Mouse (Mus musculus) cerebellum, adult 9-10 months (tissue): Measurements from ENCODE around the gene 1700016D06Rik.

ENCODE experiments used
- DNase-seq: peaks from one replicate; pipeline ENCODE4 v3.0.0; 2022

Gene 1700016D06Rik

DNA sequence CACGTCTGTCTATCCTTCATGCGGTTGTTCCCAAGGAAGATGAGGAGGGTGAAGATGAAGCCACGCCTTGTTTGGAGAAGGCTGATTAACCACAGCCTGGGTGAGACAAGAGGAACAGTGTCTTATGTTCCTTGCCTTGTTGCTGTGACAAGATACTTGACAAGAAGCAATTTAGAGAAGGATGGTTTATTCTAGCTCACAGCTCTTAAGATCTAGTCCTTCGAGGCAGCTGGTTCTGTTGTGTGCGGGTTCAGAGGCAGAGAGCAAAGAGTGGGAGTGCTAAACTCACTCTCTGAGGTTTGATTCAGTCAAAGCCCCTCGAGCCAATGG, at the start of gene 1700016D06Rik:
Gene 1700016D06Rik, minus strand, starts transcription at position 31 of the 330 bp plus-strand sequence.
- no peak for DNase-seq

DNA sequence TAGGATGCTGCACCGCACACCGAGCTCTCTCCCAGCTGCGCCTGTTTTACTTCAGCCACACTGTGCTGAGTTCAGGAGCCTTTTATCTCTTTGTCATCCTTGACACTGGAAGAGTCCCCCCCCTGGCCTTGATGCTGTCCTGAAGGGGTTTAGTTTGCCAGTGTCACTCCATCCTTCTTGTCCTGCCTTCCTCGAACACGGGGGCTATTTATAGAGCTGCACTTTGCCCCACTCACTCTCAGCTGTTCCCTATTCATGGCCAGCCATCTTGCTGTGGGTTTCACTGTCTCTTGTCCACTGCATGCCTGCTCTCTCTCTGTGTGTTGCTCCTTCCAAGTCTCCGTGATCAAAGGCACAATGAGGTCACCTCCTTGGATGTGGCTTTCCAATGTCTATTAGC, 48.6 kb upstream of the 1700016D06Rik start:
- no peak for DNase-seq

DNA sequence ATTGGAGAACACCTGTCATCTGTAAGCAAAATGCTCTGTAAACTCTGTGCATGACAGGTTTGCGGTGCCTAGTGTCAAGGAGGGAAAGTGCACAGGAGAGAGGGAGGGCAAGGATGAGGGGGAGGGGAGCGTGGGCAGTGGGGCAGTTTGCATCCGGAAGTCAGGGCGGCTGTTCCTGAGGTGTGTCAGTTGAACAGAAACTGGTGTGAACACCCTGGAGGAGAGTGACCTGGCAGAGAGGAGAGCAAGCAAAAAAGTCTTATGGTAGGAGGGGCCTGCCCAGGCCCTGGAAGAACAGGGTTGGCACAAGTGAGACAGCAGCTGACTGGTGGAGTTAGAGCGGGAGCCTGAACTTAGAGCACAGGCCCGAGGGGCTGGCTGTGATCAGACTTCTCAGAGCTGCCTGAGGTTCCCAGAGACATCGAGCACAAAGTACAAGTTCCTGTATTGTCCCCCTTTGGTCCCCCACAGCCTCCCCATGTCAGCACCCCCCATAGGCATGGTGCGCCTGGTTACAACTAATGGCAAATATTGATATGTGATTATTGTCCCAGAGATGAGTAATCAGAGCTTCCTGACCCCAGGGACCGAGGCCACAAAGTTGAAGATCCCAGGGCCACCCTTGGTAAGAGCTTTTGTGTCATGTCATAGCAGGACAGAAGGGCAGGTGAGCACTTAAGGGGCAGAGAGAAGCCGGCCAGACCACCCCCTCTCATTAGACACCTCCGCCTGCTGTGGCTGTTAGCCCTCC, 46.2 kb upstream of the 1700016D06Rik start:
- DNase-seq = no peak

DNA sequence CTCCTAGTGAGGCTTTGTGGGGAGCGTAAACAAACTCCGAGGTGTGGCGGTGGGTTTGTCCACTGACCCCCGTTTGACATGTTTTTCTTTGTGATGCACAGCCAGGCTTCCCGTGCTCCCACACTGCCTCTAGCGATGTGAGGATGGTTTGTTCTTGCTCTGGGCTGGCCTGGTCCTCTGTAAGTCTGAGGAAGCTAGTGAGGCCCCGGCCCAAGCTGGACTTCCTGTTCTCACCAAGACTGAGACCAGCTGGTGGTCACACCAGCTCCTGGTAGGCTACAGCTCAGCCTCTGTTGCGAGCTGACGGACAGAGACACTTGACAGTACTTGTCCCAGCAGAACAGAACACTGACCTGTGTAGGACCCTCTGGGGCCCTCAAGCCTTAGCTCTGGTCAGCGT, 42.7 kb upstream of the 1700016D06Rik start:
- no peak for DNase-seq

DNA sequence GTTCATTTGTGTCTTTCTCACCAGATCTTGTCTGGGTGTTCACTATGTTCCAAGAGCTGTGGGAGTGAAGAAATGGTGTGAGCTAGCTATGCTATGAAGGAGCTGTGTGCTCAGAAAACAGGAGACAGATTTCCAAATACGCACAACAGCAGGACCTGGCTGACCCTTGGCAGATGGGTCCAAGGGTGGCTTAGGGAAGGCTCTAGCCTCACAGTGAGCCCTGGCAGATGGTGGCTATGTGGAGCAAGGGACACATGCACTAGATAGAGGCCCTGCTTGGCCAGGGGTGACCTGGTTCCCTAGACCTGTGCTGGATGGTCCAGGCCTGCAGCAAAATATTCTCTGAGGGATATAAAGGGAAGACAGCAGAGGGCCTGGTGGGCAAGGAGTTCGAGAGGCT, 40.0 kb upstream of the 1700016D06Rik start:
- DNase-seq = peak; percentile 66

DNA sequence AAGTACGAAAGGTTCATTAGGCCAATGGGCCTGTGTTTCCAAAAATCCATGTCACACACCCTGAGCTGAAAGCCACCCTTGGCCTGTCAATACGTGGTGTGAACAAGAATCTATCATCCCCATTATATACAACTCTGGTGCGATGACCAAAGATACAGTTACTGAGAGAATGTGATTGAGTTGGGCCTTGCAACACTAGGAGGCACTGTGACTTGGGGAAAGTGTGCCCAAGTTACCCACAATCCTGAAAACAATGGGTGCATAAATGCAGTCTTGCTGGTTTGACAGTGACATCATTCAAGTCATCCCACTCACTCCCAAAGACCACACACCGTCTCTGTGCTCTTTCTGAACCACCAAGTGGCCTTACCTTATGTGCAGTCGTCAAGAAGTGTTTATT, 38.2 kb upstream of the 1700016D06Rik start:
- DNase-seq = no peak

DNA sequence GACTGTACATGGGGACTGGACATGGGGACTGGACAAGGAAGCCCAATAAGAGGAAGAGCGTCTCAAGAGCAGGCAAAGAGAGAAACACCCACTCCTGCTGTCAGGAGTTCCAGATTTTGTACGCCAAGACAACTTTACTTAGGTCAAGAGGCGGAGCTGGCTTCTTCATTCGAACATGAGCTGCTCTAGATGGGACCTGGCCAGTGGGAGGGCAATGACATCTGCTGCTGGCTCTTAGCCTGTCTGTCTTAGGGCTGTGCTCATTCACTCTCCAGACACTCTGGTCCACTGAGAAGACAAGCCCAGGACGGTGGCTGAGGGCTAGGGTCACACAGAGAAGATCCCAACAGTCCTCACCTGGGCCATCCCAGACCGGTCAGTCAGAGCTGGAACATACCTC, 36.2 kb upstream of the 1700016D06Rik start:
- no peak for DNase-seq

DNA sequence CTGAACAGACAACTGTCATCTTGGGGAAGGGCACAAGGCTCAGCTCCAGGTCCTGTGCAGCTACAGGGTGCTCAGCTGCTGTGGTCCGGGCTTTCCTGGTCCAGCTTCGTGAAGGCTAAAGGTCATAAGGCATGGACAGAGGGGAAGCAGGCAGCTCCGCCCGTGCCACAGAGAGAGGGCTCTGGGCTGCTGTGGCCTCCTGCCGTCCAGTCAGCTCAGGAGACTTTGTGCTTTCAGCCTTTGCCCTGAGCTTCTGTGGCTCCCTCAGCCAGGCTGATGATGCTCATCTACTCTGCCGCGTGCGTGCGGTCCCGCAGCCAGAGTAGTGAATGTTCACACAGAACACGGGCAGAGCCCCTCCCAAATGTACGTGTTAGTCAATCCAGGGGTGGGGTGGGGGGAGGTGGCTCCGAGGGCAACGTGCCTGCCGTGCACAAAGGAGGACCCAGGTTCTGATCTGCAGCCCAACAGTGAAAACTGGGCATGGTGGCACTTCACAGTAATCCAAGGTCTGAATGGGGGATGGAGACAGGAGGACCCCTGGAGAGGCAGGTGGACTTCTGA, 34.9 kb upstream of the 1700016D06Rik start:
- DNase-seq = peak; percentile 7

DNA sequence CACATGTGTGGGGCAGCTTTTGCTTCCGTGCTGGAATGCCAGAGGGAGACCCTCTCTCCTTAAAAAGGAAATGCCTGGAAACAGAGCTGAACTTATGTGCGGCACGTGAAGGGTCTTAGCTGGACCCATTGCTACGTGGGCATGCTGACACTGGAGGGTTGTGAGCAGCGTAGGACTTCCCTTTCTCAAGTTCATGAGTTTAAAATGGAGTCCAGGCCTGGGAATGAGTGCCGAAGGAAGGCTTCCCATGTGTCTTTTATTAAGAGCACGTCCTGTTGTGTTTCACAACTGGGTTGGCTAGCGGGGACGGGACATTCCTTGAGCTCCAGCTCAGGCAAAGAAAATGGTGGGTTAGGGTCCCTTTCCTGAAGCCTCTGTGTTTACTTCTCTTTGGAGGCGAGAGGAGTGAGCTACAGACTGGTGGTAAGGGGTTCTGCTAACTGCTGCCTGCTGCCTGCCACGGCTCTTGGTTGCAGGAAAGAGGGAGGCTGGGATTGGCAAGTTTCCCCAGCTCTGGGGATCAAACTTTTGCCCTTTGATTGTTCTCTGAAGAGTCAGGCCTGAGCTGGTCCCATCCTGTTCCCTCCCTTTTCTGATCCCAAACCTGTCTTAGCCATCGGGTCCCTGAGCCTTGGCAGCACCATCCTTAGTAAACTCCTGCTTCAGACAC, 29.5 kb upstream of the 1700016D06Rik start:
- no peak for DNase-seq

DNA sequence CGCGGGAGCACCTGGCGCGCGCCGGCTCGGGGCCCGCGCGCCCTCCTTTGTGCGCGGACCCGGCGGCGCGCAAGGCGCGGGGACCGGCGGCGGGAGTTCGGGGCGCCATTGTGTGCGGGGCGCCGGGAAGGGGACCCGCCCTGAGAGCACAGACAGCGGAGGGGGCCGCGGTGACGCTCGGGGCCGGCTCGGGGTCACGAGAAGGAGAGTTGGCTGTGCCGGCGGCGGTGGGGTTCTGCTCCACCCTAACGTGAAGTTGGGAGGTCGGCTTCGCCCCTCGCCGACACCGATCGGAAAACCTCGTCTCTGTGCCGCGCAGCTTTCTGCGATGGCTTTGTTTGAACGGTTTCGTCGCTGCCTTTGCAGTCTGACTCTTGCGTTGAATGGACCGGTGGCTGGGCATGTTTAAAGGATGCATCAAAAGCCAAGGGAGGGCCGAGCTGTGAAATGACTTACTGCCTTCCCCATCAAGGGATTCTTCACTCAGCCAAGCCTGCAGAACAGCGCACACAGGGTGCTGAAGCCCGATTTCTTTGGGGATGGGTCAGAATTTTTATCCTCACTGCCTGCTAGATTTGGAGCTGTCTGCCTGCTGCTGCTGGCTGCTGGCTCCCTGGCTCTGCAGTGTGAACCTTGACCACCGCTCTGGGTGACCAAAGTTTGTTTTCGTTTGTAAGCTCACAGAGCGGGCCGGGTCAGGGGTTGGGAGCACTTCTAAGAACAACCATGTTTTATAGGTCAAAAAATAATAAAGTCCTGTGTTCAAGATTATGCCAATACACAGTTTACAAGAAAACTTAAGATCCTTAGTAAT, 27.8 kb upstream of the 1700016D06Rik start:
- peak; percentile 58 for DNase-seq

DNA sequence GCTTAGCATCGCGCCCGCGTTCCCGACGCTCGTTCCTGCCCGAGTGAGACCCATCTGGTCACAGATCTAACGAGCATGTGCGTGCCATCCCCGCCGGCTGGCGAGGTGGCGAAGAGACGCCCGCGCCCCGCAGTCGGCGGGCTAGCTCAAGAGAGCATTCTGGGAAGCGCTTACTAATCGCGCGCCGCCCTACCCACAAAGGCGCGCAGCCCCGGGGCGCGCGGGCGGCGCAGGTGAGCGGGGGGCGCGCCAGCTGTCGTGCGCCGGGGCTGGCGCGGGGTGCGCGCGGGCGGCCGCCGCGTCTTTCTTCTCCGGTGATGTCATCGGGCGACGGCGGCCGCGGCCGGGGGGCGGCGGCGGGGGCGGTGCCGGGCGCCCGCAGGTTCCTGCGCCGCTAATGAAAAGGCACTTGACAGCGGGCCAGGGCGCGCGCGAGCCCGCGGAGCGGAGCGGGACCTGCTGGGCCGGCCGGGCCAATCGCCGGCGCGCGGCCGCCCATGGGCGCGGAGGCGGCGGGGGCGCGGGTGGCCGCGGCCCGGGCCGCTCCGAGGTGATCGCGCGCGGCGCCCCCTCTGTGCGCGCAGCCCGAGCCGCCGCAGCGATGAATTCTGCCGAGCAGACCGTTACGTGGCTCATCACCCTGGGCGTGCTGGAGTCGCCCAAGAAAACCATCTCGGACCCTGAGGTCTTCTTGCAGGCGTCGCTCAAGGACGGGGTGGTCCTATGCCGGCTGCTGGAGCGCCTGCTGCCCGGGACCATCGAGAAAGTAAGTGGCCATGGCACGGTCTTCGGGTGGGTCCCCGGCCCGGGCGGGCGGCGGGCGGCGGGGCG, 27.0 kb upstream of the 1700016D06Rik start, which contains the start of gene Arhgef7:
Gene Arhgef7, plus strand, starts transcription at position 71 of the 831 bp plus-strand sequence.
- peak; percentile 84 for DNase-seq

DNA sequence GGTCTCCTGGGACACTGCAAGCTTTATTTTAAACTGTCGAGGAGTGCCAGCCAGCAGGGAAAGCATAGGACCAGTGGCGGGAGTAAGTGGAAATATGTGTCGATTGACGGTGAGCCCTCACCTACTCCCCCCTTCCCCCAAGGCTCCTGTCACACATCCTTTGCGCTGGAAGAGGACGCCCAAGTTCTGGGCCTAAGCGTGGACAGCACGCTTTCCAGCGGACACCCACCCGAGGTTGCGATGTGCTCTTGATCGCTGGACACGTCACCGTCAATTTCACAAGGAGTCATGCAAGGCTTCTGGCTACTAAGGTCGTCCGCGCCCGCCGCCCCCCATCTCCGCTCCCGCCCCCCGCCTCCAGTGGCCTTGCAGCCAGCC, 26.4 kb upstream of the 1700016D06Rik start:
- peak; percentile 66 for DNase-seq

DNA sequence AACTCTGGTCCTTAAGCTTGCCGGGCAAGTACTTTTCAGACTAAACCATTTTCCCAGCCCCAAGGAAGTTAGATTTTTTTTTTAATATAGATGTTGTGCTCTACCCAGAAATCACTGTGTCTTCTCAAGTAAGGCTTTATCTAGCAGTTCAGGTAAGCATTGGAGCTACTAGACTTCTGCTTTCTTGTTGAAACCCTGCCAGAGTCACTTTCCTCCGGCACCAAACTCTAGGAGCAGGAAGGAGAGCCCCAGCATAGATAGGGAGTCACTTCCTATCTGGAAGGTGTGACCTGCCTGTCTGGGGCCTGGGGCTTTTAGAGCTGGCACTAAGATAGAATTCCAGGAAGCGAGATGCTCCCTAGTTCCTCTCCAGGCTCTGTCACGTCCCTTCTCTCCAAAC, 16.3 kb upstream of the 1700016D06Rik start:
- DNase-seq = no peak

DNA sequence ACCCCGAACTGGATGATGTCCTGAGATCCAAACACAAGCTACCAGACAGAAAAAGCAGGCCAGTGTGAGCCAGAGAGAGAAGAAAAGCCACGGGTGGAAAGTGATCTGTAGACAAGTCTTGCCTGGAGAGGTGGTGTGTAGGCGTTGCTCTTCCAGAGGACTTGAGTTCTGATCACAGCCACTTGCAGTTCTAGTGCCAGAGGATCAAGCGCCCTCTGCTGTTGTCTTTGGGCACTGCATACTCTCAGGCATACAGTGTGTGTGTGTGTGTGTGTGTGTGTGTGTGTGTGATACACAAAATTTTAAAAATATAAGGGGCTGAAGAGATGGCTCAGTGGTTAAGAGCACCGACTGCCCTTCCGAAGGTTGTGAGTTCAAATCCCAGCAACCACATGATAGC, 11.4 kb upstream of the 1700016D06Rik start:
- DNase-seq = no peak

DNA sequence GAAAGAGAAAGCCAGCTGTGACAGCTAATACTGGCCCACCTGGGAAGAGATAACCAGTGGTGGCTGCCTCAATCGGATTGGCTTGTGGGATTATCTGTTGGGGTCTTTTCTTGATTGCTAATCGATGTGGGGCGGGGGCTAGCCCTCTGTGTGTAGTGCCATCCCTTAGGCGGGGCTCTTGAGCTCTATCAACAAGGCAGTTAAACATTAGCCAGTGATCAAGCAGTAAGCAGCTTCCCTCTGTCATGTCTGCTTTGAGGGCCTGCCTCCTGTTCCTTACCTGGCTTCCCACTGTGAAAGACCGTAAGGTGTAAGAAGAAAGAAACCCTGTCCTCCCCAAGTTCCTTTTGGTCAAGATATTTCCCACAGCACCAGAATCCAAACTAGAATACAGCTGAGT, 9.6 kb upstream of the 1700016D06Rik start:
- no peak for DNase-seq

DNA sequence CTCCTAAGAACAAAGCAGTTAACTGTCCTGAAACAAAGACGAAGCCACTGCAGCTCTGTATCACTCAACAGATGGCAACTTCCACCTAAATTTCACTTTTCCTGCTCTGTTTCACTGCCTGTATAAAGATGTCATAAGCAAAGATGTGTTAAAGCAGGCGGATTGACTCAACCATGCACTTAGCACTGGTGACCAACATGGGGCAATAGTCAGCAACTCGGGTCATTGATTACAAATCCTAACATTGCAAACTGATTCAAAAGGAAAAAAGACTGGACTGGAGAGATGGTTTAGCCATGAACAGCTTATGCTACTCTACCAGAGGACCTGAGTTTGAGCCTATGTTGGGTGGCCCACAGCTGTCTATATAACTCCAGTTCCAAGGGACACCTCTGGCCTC, 8.7 kb upstream of the 1700016D06Rik start:
- DNase-seq = no peak

DNA sequence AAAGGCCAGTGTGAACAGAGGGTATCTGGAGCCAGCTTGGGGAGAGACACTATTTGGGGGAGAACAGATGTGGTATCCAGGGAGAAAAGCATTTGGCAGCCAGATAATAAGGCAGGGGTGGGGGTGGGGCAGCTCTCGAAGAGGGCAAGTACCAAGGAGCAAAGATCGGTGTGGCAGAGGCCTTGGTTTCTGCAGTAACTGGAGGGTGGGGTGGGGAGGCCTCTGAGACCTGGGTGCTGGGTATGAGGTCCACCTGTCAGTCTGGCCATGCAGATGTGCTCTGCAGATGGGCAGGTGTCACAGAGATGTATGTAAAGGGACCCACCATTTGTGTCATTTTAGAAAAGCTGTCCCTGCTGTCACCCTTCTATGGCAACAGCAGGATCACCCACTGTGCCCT, 8.0 kb upstream of the 1700016D06Rik start:
- no peak for DNase-seq

DNA sequence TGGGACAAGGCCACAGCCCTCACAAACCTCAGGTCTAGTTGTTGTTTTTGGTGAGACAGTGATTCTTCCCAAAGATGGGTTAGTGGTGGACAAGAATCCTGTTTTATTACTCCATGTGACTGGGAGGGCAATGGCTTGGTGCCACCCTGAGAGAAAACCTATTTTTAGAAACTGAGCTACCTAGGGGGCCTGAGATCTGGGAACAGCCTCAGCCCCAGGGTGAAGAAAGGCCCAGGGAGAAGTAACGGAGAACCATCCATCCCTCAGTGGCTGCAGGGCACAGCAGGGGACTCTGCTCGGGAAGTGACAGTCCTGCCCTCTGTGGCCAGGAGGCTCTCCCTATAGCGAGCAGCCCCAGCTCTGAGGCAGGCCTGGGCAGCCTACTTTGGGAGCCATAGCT, 6.8 kb upstream of the 1700016D06Rik start:
- DNase-seq = no peak

DNA sequence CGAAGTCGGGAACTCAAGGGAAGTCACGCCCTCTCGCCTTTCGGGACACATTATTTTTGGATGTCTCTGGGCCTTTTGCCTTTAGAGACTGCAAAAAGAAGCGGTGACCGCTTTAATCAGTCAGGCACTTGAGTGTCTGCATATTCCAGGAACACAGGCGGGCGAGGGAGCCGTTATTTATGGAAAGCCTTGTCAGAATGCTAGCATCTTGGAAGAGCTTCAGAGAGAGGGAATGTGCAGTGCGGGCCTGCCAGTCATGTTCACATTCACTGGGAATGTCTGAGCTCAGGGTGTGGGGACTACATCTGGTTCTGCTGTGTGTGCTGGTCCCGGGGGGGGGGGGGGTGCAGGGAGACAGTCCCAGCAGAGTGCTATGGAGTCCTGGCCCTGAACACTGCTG, 5.0 kb upstream of the 1700016D06Rik start:
- DNase-seq = no peak

DNA sequence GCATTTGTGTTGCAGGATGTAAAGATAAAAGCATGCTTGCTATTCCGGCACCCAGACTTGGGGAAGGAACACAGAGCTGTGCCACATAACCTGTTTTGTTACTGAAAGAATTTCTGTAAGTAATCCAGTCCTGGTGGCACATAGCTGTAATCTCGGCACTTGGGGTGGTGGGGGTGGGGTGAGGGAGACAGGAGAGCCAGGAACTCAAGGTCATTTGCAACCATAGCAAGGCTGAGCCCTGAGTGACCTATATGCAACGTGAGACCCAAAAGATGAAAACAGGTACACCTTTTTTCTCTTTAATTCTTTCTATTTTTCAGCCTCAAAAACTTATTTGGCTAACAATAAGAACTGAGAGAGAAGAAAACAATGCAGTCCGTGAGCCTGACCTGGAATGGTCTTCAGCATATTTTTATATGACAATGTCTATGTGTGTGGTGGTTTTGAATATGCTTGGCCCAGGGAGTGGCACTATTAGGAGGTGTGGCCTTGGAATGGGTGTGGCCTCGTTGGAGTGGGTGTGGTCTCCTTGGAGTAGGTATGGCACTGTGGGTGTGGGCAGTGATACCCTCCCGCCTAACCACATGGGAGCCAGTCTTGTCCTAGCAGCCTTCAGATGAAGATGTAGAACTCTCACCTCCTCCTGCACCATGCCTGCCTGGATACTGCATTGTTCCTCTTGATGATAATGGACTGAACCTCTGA, 4.0 kb upstream of the 1700016D06Rik start:
- no peak for DNase-seq

DNA sequence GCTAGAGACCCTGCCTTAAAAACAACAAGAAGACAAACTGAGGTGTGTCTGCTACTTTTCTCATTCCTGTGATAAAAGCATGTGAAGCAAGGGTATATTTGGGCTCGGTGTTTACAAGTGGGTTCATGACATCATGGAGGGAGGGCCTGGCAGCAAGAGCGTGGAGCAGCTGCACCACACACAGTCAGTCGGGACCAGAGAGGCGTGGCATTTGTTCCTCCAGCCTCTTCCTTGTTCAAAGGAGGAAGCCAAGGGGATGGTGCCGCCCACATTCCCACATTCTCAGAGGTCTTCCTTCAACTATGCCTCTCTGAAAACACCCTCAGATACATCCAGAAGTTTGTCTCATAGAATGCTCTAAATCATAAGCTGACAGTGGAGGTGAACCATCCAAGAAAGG, 2.9 kb upstream of the 1700016D06Rik start:
- DNase-seq = no peak

DNA sequence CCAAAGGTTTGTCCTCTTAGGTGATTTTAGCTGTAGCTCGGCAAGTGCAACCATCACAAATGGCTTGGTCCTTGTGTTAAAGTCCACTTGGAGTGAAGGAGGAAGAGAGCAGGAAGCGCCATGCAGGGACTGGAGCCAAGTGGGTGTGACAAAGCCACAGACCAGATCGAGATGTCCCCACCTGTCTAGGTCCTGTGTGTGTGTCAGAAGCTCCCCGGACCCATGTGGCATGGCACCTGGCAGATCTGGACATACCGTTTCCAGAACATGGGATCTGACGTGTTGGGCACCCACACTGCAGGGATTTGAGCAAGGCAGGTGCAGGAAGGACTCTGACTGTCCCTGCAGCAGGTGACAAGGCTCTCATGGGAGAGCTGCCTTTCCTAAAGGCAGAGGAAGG, 565 bp upstream of the 1700016D06Rik start:
- no peak for DNase-seq
